ENCODE assay signal across 19 mouse cellular contexts in the genomic region with DNA sequence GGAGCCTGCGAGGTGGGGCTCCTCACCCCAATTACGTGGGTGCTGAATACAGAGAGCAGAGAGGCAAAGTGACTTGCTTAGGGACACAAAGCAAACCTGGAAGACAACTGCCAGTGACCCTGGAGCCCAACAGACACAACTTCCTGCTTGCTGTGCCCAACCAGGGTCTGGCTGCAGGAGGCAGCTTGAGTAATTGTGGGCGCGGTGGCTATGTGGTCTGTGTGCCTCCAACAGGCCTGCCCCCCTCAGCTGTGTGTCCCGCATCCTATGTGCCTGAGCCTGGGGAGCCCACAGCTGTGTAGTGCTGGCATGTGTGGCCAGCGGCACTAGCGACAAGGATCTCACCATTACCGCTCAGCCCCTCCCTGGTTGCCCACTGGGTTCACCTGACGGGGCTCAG. TPM values are rescaled to one million over a fixed set of nuclear protein-coding genes. Genes with fewer than 3 reads are reported as not detected.
DNase-seq lines count a peak whose midpoint lies in the region; ATAC-seq and TF ChIP-seq lines count a peak whose summit lies in the region.
"Had no signal": no experiment of that assay in that cellular context is flagged by ENCODE, and none has a peak within 500 bp of the region (broad histone marks: within the 10 kb centered on the region; RNA-seq: fewer than 3 reads in every experiment).

No protein-coding gene starts in this region.

- no peak for TF ChIP-seq EP300 in ES-Bruce4 (IDR thresholded peaks at IDR 0.05; ENCODE audit: insufficient read depth, low read depth, low read length)

- no peak overlapping the region for H3K9ac ChIP-seq in ES-Bruce4 (ENCODE audit: low read depth, poor library complexity, severe bottlenecking)
- H3K9ac ChIP-seq: embryonic facial prominence, embryonic 13.5 days; limb, embryonic 13.5 days; lung, embryonic 15.5 days had no signal

- DNase-seq in lung, postnatal 4 days, result peak; percentile 51 to 52
- DNase-seq in lung, postnatal 25 days (ENCODE audit: low spot score), result no peak
- peak; percentile 58 to 69 for DNase-seq in monocyte, adult 2 months (ENCODE audit: low read depth in 1 of 2, low spot score in 2 of 2)
- DNase-seq in left cerebral cortex, postnatal 25 days (ENCODE audit: low spot score in 2 of 2), result no peak
- DNase-seq in cerebellum, adult 2 months, result no peak
- no peak for DNase-seq in layer of hippocampus, adult 9-10 months (ENCODE audit: low spot score)
- DNase-seq: adrenal gland, adult 8-10 months; cerebellum, adult 18-20 months; gastrocnemius, postnatal 25 days; heart, postnatal 4 days; kidney, adult 18-20 months; kidney, postnatal 25 days had no signal

- peak; percentile 77 for ATAC-seq in granulocyte monocyte progenitor cell, adult 5-6 weeks (replicated peaks; ENCODE audit: poor library complexity, severe bottlenecking)

- H3K27ac ChIP-seq in ES-Bruce4 (ENCODE audit: insufficient read depth, low read length), result no peak overlapping the region
- no peak overlapping the region for H3K27ac ChIP-seq in cerebellum, adult 2 months (ENCODE audit: insufficient read depth, low read length)
- H3K27ac ChIP-seq: embryonic facial prominence, embryonic 13.5 days; limb, embryonic 13.5 days; lung, embryonic 15.5 days; midbrain, embryonic 10.5 days had no signal

- peak overlapping the region; percentile 24 for H3K4me3 ChIP-seq in ES-Bruce4 (ENCODE audit: low read depth, low read length)
- no peak overlapping the region for H3K4me3 ChIP-seq in cerebellum, adult 2 months (replicated peaks; ENCODE audit: insufficient read depth, low read depth, low read length)
- H3K4me3 ChIP-seq: embryonic facial prominence, embryonic 13.5 days; limb, embryonic 13.5 days; lung, embryonic 15.5 days; midbrain, embryonic 10.5 days; myocyte had no signal

- TF ChIP-seq POLR2A in ES-Bruce4 (IDR thresholded peaks at IDR 0.05; ENCODE audit: insufficient read depth, low read length), result no peak
- TF ChIP-seq POLR2A in cerebellum, adult 2 months (IDR thresholded peaks at IDR 0.05; ENCODE audit: borderline replicate concordance, insufficient read depth, low read length), result no peak

- H3K27me3 ChIP-seq in ES-Bruce4 (ENCODE audit: control insufficient read depth, insufficient read depth, low read length, poor library complexity, severe bottlenecking), result no peaks in the 10 kb centered on the region
- H3K27me3 ChIP-seq in cerebellum, adult 2 months (ENCODE audit: control insufficient read depth, insufficient read depth, low read length), result no peaks in the 10 kb centered on the region
- H3K27me3 ChIP-seq: lung, embryonic 15.5 days had no signal

- no peaks in the 10 kb centered on the region for H3K9me3 ChIP-seq in ES-Bruce4 (replicated peaks; ENCODE audit: control insufficient read depth, insufficient read depth, low read length, poor library complexity, severe bottlenecking)
- H3K9me3 ChIP-seq: embryonic facial prominence, embryonic 13.5 days; limb, embryonic 13.5 days; lung, embryonic 15.5 days; midbrain, embryonic 10.5 days had no signal

- peaks cover 2% of the 10 kb centered on the region for H3K4me1 ChIP-seq in ES-Bruce4 (ENCODE audit: control insufficient read depth, insufficient read depth, low read length)
- peaks cover 6% of the 10 kb centered on the region; the same call in 1 of the 2 replicates for H3K4me1 ChIP-seq in cerebellum, adult 2 months (ENCODE audit: control insufficient read depth, insufficient read depth, low read length)
- H3K4me1 ChIP-seq: limb, embryonic 13.5 days; lung, embryonic 15.5 days had no signal

- H3K36me3 ChIP-seq in ES-Bruce4 (ENCODE audit: control insufficient read depth, insufficient read depth, low read length, poor library complexity, severe bottlenecking), result no peaks in the 10 kb centered on the region
- H3K36me3 ChIP-seq: embryonic facial prominence, embryonic 13.5 days; limb, embryonic 13.5 days; lung, embryonic 15.5 days; midbrain, embryonic 10.5 days had no signal

- WGBS in cerebellum, adult 2 months, result 92% methylated on average over 9 of the region's 9 CpGs

- intact Hi-C loops in left cerebral cortex, postnatal 25 days (cut with DNase I), result no loop called here

- TF ChIP-seq CTCF in ES-Bruce4 (IDR thresholded peaks at IDR 0.05; ENCODE audit: low read depth, low read length), result no peak
- TF ChIP-seq CTCF in cerebellum, adult 2 months (IDR thresholded peaks at IDR 0.05; ENCODE audit: borderline replicate concordance, insufficient read depth, low read depth, low read length), result no peak

RNA-seq across cellular contexts. Expression of gene Coro2a, which starts 12.6 kb away (rescaled TPM):
- 13.1 and 14.6 TPM in 2 replicates for polyA plus RNA-seq in ES-Bruce4 (2011; ENCODE audit: insufficient read depth, insufficient read length, low read depth, missing spikeins)
- 73.0 and 78.4 TPM in 2 replicates for total RNA-seq in granulocyte monocyte progenitor cell, adult 5-6 weeks (2014; fragmentation: Nextera tagmentation)
- total RNA-seq in granulocyte monocyte progenitor cell, adult 5-6 weeks (2017), result 22.0 and 28.4 TPM in 2 replicates
- 10 to 100 TPM; 26.2 to 29.7 TPM for total RNA-seq in left cerebral cortex, postnatal 25 days (2021)
- 26.6 and 28.8 TPM in 2 replicates for polyA plus RNA-seq in cerebellum, adult 2 months (2012; rRNA removed)

RNA-seq across cellular contexts. Expression of gene Tbc1d2, which starts 35.4 kb away (rescaled TPM):
- polyA plus RNA-seq in ES-Bruce4 (2011; ENCODE audit: insufficient read depth, insufficient read length, low read depth, missing spikeins), result 7.7 TPM in 2 replicates
- 5.4 and 8.7 TPM in 2 replicates for total RNA-seq in granulocyte monocyte progenitor cell, adult 5-6 weeks (2014; fragmentation: Nextera tagmentation)
- total RNA-seq in granulocyte monocyte progenitor cell, adult 5-6 weeks (2017), result 4.4 and 6.8 TPM in 2 replicates
- total RNA-seq in left cerebral cortex, postnatal 25 days (2021), result 1 to 10 TPM; 2.6 to 3.3 TPM
- 3.0 and 3.2 TPM in 2 replicates for polyA plus RNA-seq in cerebellum, adult 2 months (2012; rRNA removed)

Comparison
In these comparisons a context has a peak if more than half of its experiments do, and no peak if none do; other contexts are left out.
1. DNase-seq: peak in lung, postnatal 4 days (2 of 2) and monocyte, adult 2 months (2 of 2); none in lung, postnatal 25 days (single experiment), left cerebral cortex, postnatal 25 days (0 of 2), cerebellum, adult 2 months (0 of 2) and layer of hippocampus, adult 9-10 months (single experiment).